Mouse (Mus musculus): ENCODE measurements at regions not wholly inside any gene's neighbourhood (a gene's known extent, or its start where the extent isn't known, plus 50 kb on each side); places are given as distances from the start of the nearest gene placed in this dataset.

- H3K9me3 ChIP-seq (replicated peaks; ENCODE audit: control insufficient read depth, low read length), result no peaks in the 10 kb centered on the region
- no peaks in the 10 kb centered on the region for H3K36me3 ChIP-seq (ENCODE audit: control insufficient read depth, insufficient read depth, low read length)
- no peaks in the 10 kb centered on the region for H3K27me3 ChIP-seq (ENCODE audit: control insufficient read depth, insufficient read depth, low read length)
- H3K9ac ChIP-seq (ENCODE audit: low read depth, low read length), result no peak overlapping the region
- H3K4me3 ChIP-seq (ENCODE audit: low read depth, low read length), result no peak overlapping the region
- ATAC-seq (replicated peaks; ENCODE audit: insufficient number of reproducible peaks, low FRiP score, low TSS enrichment), result peak; percentile 42; the same call in 1 of the 2 replicates
- WGBS (ENCODE audit: insufficient replicate concordance), result 68% methylated on average over 2 of the region's 2 CpGs
- peaks cover 2% of the 10 kb centered on the region; the same call in 1 of the 2 replicates for H3K4me1 ChIP-seq (ENCODE audit: control insufficient read depth, insufficient read depth, low read length)
- no peak overlapping the region for H3K27ac ChIP-seq (ENCODE audit: low read depth, low read length)
- no peak overlapping the region for H3K4me2 ChIP-seq
Measured at GRCm38 (mm10) chr1:128477653-128478052, 60.5 kb upstream of the Dars start.

GRCm38 (mm10) chr1:128472713-128473230 lies 55.6 kb upstream of the Dars start:
- Histone ChIP-seq H3K27me3 (ENCODE audit: control insufficient read depth, insufficient read depth, low read length) (no peaks in the 10 kb centered on the region), H3K36me3 (ENCODE audit: control insufficient read depth, insufficient read depth, low read length) (no peaks in the 10 kb centered on the region), H3K4me1 (ENCODE audit: control insufficient read depth, insufficient read depth, low read length) (peaks cover 7% of the 10 kb centered on the region), H3K27ac (ENCODE audit: low read depth, low read length) (no peak overlapping the region; the same call in 1 of the 2 replicates), H3K9ac (ENCODE audit: low read depth, low read length) (no peak overlapping the region), H3K4me3 (ENCODE audit: low read depth, low read length) (peak overlapping the region; percentile 36), H3K9me3 (replicated peaks; ENCODE audit: control insufficient read depth, low read length) (no peaks in the 10 kb centered on the region), H3K4me2 (peak overlapping the region; percentile 75)
- ATAC-seq (replicated peaks; ENCODE audit: insufficient number of reproducible peaks, low FRiP score, low TSS enrichment), result no peak
- 25% methylated on average over 15 of the region's 15 CpGs for WGBS (ENCODE audit: insufficient replicate concordance)

GRCm38 (mm10) chr1:128472022-128472712 lies 55.0 kb upstream of the Dars start:
- Histone ChIP-seq H3K36me3 (ENCODE audit: control insufficient read depth, insufficient read depth, low read length) (no peaks in the 10 kb centered on the region), H3K4me3 (ENCODE audit: low read depth, low read length) (peak overlapping the region; percentile 36), H3K9me3 (replicated peaks; ENCODE audit: control insufficient read depth, low read length) (no peaks in the 10 kb centered on the region), H3K4me1 (ENCODE audit: control insufficient read depth, insufficient read depth, low read length) (peaks cover 7% of the 10 kb centered on the region), H3K27me3 (ENCODE audit: control insufficient read depth, insufficient read depth, low read length) (no peaks in the 10 kb centered on the region), H3K4me2 (peak overlapping the region; percentile 75), H3K27ac (ENCODE audit: low read depth, low read length) (no peak overlapping the region), H3K9ac (ENCODE audit: low read depth, low read length) (no peak overlapping the region)
- WGBS (ENCODE audit: insufficient replicate concordance), result 2% methylated on average over 20 of the region's 20 CpGs
- peak; percentile 47; the same call in 1 of the 2 replicates for ATAC-seq (replicated peaks; ENCODE audit: insufficient number of reproducible peaks, low FRiP score, low TSS enrichment)

GRCm38 (mm10) chr1:128470786-128471185 lies 53.6 kb upstream of the Dars start:
- peaks cover 7% of the 10 kb centered on the region for H3K4me1 ChIP-seq (ENCODE audit: control insufficient read depth, insufficient read depth, low read length)
- no peak overlapping the region for H3K27ac ChIP-seq (ENCODE audit: low read depth, low read length)
- H3K9ac ChIP-seq (ENCODE audit: low read depth, low read length), result no peak overlapping the region
- H3K9me3 ChIP-seq (replicated peaks; ENCODE audit: control insufficient read depth, low read length), result no peaks in the 10 kb centered on the region
- no peak overlapping the region for H3K4me3 ChIP-seq (ENCODE audit: low read depth, low read length)
- no peak overlapping the region for H3K4me2 ChIP-seq
- H3K36me3 ChIP-seq (ENCODE audit: control insufficient read depth, insufficient read depth, low read length), result no peaks in the 10 kb centered on the region
- ATAC-seq (replicated peaks; ENCODE audit: insufficient number of reproducible peaks, low FRiP score, low TSS enrichment), result no peak
- 61% methylated on average over 2 of the region's 2 CpGs for WGBS (ENCODE audit: insufficient replicate concordance)
- no peaks in the 10 kb centered on the region for H3K27me3 ChIP-seq (ENCODE audit: control insufficient read depth, insufficient read depth, low read length)

- H3K4me1 ChIP-seq (ENCODE audit: control insufficient read depth, insufficient read depth, low read length), result peaks cover 7% of the 10 kb centered on the region
- 86% methylated on average over 7 of the region's 7 CpGs for WGBS (ENCODE audit: insufficient replicate concordance)
- H3K27ac ChIP-seq (ENCODE audit: low read depth, low read length), result no peak overlapping the region
- no peak for ATAC-seq (replicated peaks; ENCODE audit: insufficient number of reproducible peaks, low FRiP score, low TSS enrichment)
- no peaks in the 10 kb centered on the region for H3K27me3 ChIP-seq (ENCODE audit: control insufficient read depth, insufficient read depth, low read length)
- H3K36me3 ChIP-seq (ENCODE audit: control insufficient read depth, insufficient read depth, low read length), result no peaks in the 10 kb centered on the region
- no peak overlapping the region for H3K9ac ChIP-seq (ENCODE audit: low read depth, low read length)
- H3K4me2 ChIP-seq, result no peak overlapping the region
- H3K4me3 ChIP-seq (ENCODE audit: low read depth, low read length), result no peak overlapping the region
- no peaks in the 10 kb centered on the region for H3K9me3 ChIP-seq (replicated peaks; ENCODE audit: control insufficient read depth, low read length)
Measured at GRCm38 (mm10) chr1:128469054-128469453, 51.9 kb upstream of the Dars start.

All from heart, embryonic 11.5 days (tissue).